Mouse (Mus musculus): Measurements from ENCODE around the gene Tex12.

- TF ChIP-seq TAL1 (IDR thresholded peaks at IDR 0.05; ENCODE audit: low read length): no peak
- TF ChIP-seq GATA1 (IDR thresholded peaks at IDR 0.05; ENCODE audit: low read length): no peak
Observed at GRCm38 (mm10) chr9:50592955-50593354, 31.8 kb upstream of the Tex12 start.
